Mouse (Mus musculus) neutrophil, adult 83 days (primary cell): ENCODE results near the gene Bclaf3. TPM values are rescaled to one million over a fixed set of nuclear protein-coding genes. Genes with fewer than 3 reads are reported as not detected.

ENCODE experiments used
- total RNA-seq, 2 experiments: library from RNA; stranded (reverse); gene quantifications; one replicate each; pipeline ENCODE4 v1.2.4; 2023

The Bclaf3 gene
- 10 to 100 TPM; 14.5 to 16.1 TPM for total RNA-seq

GRCm38 (mm10) chrX:159526388-159526787 lies at the start of gene Bclaf3:
Gene Bclaf3, plus strand, starts transcription at chrX:159526688.

GRCm38 (mm10) chrX:159626907-159627587 lies 100.6 kb downstream of the Bclaf3 start, which contains the start of gene Sh3kbp1:
Gene Sh3kbp1, plus strand, starts transcription at chrX:159627272.

Other genes with a start within 250 kb of the Bclaf3 start
- gene Eif1ax, start 154.5 kb upstream of the Bclaf3 start, total RNA-seq, result 10 to 100 TPM; 34.4 to 39.6 TPM
- not detected for gene Map7d2, start 112.1 kb upstream of the Bclaf3 start, total RNA-seq
- 100 to 1,000 TPM; 153 to 160 TPM for gene Sh3kbp1, start 100.6 kb downstream of the Bclaf3 start, total RNA-seq